Mouse (Mus musculus) forebrain, postnatal 0 days (tissue): Measurements from ENCODE around the gene Il1r1. TPM values are rescaled to one million over a fixed set of nuclear protein-coding genes. Genes with fewer than 3 reads are reported as not detected.

Experiments used
- ATAC-seq: fragments of 200-750 bp; cut with Nextera tagmentation; 2 replicates; pipeline ENCODE4 v1.8.0; 2017; ENCODE audit warnings: mild to moderate bottlenecking, moderate library complexity
- DNase-seq: peaks from one replicate; pipeline ENCODE4 v3.0.0-alpha.2; 2015
- H3K27ac ChIP-seq: fragments of 300-500 bp; sonication (generic); 2 replicates; pipeline ENCODE4 v1.5.1; 2014; ENCODE audit warnings: low read depth, mild to moderate bottlenecking, antibody characterized with exemption, low read length, moderate library complexity, mixed read lengths
- H3K27me3 ChIP-seq: fragments of 300-500 bp; sonication (generic); 2 replicates; pipeline ENCODE4 v1.6.1; 2014; ENCODE audit warnings: mild to moderate bottlenecking, low read length, mixed read lengths; ENCODE audit not compliant: insufficient read depth
- H3K36me3 ChIP-seq: fragments of 300-500 bp; sonication (generic); 2 replicates; pipeline ENCODE4 v1.6.1; 2014; ENCODE audit warnings: mild to moderate bottlenecking, moderate library complexity; ENCODE audit not compliant: insufficient read depth
- H3K4me1 ChIP-seq: fragments of 300-500 bp; sonication (generic); 2 replicates; pipeline ENCODE4 v1.6.1; 2014; ENCODE audit warnings: antibody characterized with exemption; ENCODE audit not compliant: insufficient read depth
- H3K4me2 ChIP-seq: fragments of 300-500 bp; sonication (generic); 2 replicates; pipeline ENCODE4 v1.6.1; 2014; ENCODE audit warnings: low read depth, mild to moderate bottlenecking, moderate library complexity
- H3K4me3 ChIP-seq: fragments of 300-500 bp; sonication (generic); 2 replicates; pipeline ENCODE4 v1.5.1; 2014; ENCODE audit warnings: low read depth, low read length, mixed read lengths
- H3K9ac ChIP-seq: fragments of 300-500 bp; sonication (generic); 2 replicates; pipeline ENCODE4 v1.6.1; 2014; ENCODE audit warnings: mild to moderate bottlenecking
- H3K9me3 ChIP-seq: fragments of 300-500 bp; sonication (generic); 2 replicates; pipeline ENCODE4 v1.6.1; 2016; ENCODE audit warnings: low read length
- CTCF ChIP-seq: sonication (generic); IDR thresholded peaks from 2 replicates; pipeline ENCODE4 v1.5.1; 2016; ENCODE audit warnings: antibody characterized with exemption, control low read depth, low read depth
- WGBS: fragments of 180-500 bp; shearing (Covaris S2); extraction: QIAGEN DNeasy Blood & Tissue Kit; methylation state at CpG from one replicate; pipeline ENCODE4 v1.1.7; 2014; 5-methylcytosine and 5-hydroxymethylcytosine counted together
- polyA plus RNA-seq: library from polyadenylated mRNA; unstranded; fragments of >200 nt; fragmentation: Nextera tagmentation; extraction: Ambion mirVana; gene quantifications from 2 replicates; pipeline ENCODE4 v1.2.1, GENCODE M21; 2015
- total RNA-seq: library from RNA; depleted of rRNA; stranded (reverse); fragments of >200 nt; gene quantifications from 2 replicates; pipeline ENCODE4 v1.2.3, GENCODE M21; 2014

The Il1r1 gene
- total and polyA plus RNA-seq, 2 experiments from 2014 or later, result 0.84 to 0.90 TPM

- H3K4me2 ChIP-seq, result no peak overlapping the region
- H3K9ac ChIP-seq, result no peak overlapping the region
- WGBS, result 75% methylated on average over 10 of the region's 10 CpGs
- ATAC-seq, result no peak
- TF ChIP-seq CTCF, result no peak
- no peaks in the 10 kb centered on the region for H3K9me3 ChIP-seq
- no peaks in the 10 kb centered on the region for H3K27me3 ChIP-seq
- H3K27ac ChIP-seq, result no peak overlapping the region
- no peak for DNase-seq
- no peak overlapping the region for H3K4me3 ChIP-seq
- no peaks in the 10 kb centered on the region for H3K4me1 ChIP-seq
- no peaks in the 10 kb centered on the region for H3K36me3 ChIP-seq
Observed at GRCm38 (mm10) chr1:40275285-40276013, 50.6 kb downstream of the Il1r1 start.

- no peak for ATAC-seq
- 94% methylated on average over 4 of the region's 4 CpGs for WGBS
Observed at GRCm38 (mm10) chr1:40277944-40278343, 53.1 kb downstream of the Il1r1 start.

GRCm38 (mm10) chr1:40278720-40279119 is 53.8 kb downstream of the Il1r1 start:
- no peak for TF ChIP-seq CTCF
- no peaks in the 10 kb centered on the region for H3K4me1 ChIP-seq
- no peak for DNase-seq
- H3K27me3 ChIP-seq, result no peaks in the 10 kb centered on the region
- H3K9ac ChIP-seq, result no peak overlapping the region
- ATAC-seq, result no peak
- WGBS, result 77% methylated on average over 2 of the region's 2 CpGs
- no peaks in the 10 kb centered on the region for H3K9me3 ChIP-seq
- no peak overlapping the region for H3K4me2 ChIP-seq
- no peak overlapping the region for H3K27ac ChIP-seq
- H3K36me3 ChIP-seq, result no peaks in the 10 kb centered on the region
- H3K4me3 ChIP-seq, result no peak overlapping the region

More at GRCm38 (mm10) chr1:40277944-40278343, 53.1 kb downstream of the Il1r1 start:
- Histone ChIP-seq H3K4me1 (no peaks in the 10 kb centered on the region), H3K9me3 (no peaks in the 10 kb centered on the region), H3K36me3 (no peaks in the 10 kb centered on the region), H3K4me3 (no peak overlapping the region), H3K9ac (no peak overlapping the region), H3K27me3 (no peaks in the 10 kb centered on the region), H3K4me2 (no peak overlapping the region), H3K27ac (no peak overlapping the region)
- TF ChIP-seq CTCF, result no peak
- DNase-seq, result no peak

- H3K9ac ChIP-seq, result no peak overlapping the region
- DNase-seq (no peak), ATAC-seq (no peak)
- H3K27me3 ChIP-seq, result no peaks in the 10 kb centered on the region
- H3K36me3 ChIP-seq, result no peaks in the 10 kb centered on the region
- no peak overlapping the region for H3K4me3 ChIP-seq
- 91% methylated on average over 11 of the region's 11 CpGs for WGBS
- H3K4me2 ChIP-seq, result no peak overlapping the region
- no peak overlapping the region for H3K27ac ChIP-seq
- no peak for TF ChIP-seq CTCF
- H3K9me3 ChIP-seq, result no peaks in the 10 kb centered on the region
- H3K4me1 ChIP-seq, result no peaks in the 10 kb centered on the region
Observed at GRCm38 (mm10) chr1:40279182-40279743, 54.4 kb downstream of the Il1r1 start.

- DNase-seq, result no peak
- Histone ChIP-seq H3K27ac (no peak overlapping the region), H3K4me3 (no peak overlapping the region), H3K9me3 (no peaks in the 10 kb centered on the region), H3K4me2 (no peak overlapping the region), H3K36me3 (no peaks in the 10 kb centered on the region), H3K9ac (no peak overlapping the region), H3K27me3 (no peaks in the 10 kb centered on the region), H3K4me1 (no peaks in the 10 kb centered on the region)
- no peak for TF ChIP-seq CTCF
- WGBS, result 77% methylated on average over 4 of the region's 4 CpGs
- no peak for ATAC-seq
Observed at GRCm38 (mm10) chr1:40281950-40282349, 57.1 kb downstream of the Il1r1 start.

- DNase-seq (no peak), ATAC-seq (no peak)
- TF ChIP-seq CTCF, result no peak
- Histone ChIP-seq H3K4me1 (no peaks in the 10 kb centered on the region), H3K27me3 (no peaks in the 10 kb centered on the region), H3K9ac (no peak overlapping the region), H3K4me2 (no peak overlapping the region), H3K9me3 (no peaks in the 10 kb centered on the region), H3K27ac (no peak overlapping the region), H3K4me3 (no peak overlapping the region), H3K36me3 (no peaks in the 10 kb centered on the region)
- 80% methylated on average over 3 of the region's 3 CpGs for WGBS
Observed at GRCm38 (mm10) chr1:40282394-40282793, 57.5 kb downstream of the Il1r1 start.

GRCm38 (mm10) chr1:40283995-40284394 is 59.1 kb downstream of the Il1r1 start:
- no peak overlapping the region for H3K4me2 ChIP-seq
- TF ChIP-seq CTCF, result no peak
- no peak overlapping the region for H3K27ac ChIP-seq
- H3K4me3 ChIP-seq, result no peak overlapping the region
- ATAC-seq (no peak), DNase-seq (no peak)
- no peaks in the 10 kb centered on the region for H3K27me3 ChIP-seq
- no peaks in the 10 kb centered on the region for H3K4me1 ChIP-seq
- H3K9ac ChIP-seq, result no peak overlapping the region
- no peaks in the 10 kb centered on the region for H3K9me3 ChIP-seq
- WGBS, result 88% methylated on average over 5 of the region's 5 CpGs
- H3K36me3 ChIP-seq, result no peaks in the 10 kb centered on the region
